Mouse (Mus musculus) hematopoietic stem cell, adult 5-6 weeks (primary cell): ENCODE measurements at regions not wholly inside any gene's neighbourhood (a gene's known extent, or its start where the extent isn't known, plus 50 kb on each side); places are given as distances from the start of the nearest gene placed in this dataset.
"Not testable (repeated sequence)": the region's sequence is repeated elsewhere in the genome, so short reads cannot be mapped to it uniquely, and the experiment has no call there.

Experiments
- ATAC-seq, 2 experiments: fragments of 125-278 bp in 1 of 2; replicated peaks in 1 of 2; 2 replicates each; pipeline ENCODE4 v1.8.0; 2016 to 2017; ENCODE audit warnings: inconsistent platforms in 2 of 2, mild to moderate bottlenecking in 2 of 2, moderate number of reproducible peaks in 2 of 2, low read depth in 1 of 2, moderate TSS enrichment in 1 of 2; ENCODE audit not compliant: low FRiP score in 2 of 2, poor library complexity in 2 of 2, severe bottlenecking in 2 of 2, insufficient read depth in 1 of 2, low TSS enrichment in 1 of 2

DNA sequence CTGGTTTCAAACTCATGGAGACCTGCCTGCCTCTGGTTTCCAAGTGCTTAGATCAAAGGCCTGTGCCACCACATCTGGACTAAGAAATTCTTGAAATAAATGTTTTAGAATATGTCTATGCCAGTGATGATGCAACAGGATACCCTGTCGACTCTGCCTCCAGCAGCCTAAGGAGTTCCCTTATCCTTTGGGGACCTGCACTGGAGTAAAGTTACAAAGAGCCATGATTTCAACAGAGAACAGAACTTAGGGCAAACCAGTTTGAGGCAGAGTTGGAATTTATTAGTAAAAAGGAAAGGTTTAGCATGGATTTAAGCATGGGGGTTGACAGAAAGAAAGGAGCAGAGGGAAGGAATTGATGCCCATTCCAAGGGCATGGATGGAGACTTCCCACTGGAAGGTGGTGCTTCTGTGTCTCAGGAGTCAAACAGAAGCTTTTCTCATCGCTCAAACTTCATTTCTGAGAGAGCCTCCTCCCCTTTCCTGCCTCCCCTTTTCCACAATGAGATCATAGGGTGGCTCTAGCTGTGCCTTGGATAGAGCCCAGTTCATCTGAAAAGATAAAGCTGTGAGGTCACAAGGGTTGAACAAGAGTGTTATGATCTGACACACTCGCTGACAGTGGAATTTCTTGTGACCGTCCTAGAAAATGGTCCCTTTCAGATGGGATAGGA, 135.2 kb upstream of the Trim24 start:
- no peak for ATAC-seq

DNA sequence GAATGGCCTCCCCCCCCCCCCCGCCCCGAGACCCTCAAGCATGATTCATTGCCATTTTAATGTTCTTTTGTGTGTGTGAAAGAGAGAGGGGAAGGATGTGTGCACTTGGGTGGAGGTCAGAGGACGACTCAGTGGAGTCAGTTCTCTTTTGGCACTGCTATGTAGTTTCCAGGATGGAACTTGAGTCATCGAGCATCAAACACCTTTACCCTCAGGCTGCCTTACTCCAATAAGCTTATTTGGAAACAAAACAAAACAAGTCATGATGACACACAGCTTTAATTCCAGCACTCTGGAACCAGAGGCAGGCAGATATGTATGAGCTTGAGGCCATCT, 134.7 kb upstream of the Trim24 start:
- ATAC-seq, result no peak

DNA sequence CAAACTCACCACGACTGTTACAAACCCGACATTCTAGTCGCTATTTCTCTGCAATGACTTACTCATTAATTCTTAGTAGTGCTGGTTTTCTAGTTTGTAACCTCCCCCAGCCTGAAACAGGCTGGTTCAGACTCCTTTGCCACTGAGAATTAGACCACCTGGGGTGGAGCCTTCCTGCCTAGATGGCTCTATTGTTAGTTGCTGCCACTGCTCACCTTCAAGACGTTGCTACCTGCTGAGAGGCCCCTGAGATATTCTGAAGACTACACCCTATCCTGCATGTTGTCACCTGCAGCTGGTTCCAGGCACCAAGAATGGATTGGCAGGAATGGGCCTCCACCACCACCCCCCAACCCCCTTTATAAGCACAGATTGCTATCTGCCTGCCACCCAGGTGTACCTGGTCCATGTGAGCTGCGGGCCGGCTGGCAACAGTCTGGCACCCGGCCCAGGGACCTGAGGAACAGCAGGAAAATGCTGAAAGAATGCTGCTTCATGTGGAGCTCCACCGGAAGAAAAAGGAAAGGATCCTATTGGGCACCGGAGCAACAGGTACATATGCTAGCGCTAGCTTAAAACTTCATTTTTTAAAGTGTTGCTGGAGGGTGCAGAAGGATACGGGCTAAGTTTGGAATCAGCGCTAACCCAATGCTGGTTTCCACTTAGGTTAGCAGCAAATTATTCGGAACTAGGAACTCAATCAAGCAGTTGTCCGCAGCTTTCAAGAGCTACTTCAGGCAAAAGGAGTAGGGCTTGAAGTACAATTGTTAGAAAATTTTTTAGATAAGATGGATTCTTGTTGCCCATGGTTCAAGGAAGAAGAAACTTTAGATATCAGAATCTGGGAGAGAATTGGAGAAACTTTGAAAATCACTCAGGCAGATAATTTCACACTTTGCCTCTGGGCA, 129.4 kb upstream of the Trim24 start:
- ATAC-seq, result no peak

DNA sequence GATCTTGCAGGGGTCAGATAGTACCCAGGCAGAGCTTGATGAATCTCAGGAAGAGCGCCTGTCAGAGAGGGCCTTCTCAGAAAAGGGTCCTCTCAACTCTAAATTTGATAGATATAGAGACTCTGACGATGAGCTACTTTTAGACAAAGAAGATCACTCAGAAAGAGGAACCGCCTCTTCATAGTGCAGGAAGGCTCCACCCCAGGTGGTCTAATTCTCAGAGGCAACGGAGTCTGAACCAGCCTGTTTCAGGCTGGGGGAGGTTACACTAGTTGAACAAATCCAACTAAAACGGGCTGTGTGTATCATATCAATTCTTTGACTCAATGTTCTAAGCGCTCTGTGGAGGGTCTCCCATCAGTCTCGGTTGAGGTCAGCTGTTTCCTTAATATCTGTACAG, 128.7 kb upstream of the Trim24 start:
- not testable (repeated sequence) for ATAC-seq

DNA sequence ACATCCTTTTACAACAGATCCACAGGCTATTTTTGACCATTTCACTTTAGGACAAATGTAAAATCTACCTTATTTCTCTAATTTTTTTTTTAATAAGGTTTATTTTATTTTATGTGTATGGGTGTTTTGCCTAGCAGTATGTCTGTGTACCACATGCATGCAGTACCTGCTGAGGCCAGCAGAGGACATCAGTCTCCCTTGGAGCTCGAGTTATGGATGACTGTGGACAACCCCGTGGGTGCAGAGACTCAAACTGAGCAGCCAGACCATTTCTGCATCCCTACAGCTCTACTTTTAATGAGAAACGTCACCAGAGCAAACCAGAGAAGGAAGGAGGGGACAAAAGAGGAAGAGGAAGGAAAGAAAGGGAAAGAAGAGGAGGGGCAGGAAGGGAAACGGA, 125.9 kb upstream of the Trim24 start:
- no peak for ATAC-seq

DNA sequence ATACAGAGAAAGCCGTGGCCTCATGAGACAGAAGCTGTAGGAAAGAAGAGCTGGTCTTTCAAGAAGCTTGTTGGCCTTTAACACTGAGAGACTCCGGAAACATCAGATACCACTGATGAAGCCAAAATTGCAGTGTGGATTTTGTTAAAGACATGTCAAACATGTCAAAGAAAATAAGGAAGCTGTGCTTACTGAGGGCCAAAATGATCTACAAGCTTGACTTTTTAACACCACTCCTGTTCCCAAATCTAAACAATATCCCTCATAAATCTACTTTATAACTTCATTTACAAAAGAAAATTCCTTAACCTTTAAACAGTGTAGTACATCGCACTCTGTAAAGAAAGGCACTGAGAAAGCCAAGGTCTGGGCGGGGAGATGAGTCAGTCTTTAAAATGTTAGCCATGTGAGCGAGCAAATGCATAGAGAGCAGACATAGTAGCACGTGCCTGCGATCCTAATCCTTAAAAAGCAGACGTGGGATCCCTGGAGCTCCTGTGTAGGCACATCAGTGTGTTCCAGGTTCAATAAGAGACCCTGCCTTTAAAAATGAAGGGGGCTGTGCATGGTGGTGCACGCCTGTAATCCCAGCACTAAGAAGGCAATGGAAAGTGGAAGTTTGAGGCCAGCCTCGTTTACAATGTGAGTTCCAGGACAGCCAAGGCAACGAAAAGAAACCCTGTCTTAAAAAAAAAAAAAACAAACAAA, 125.1 kb upstream of the Trim24 start:
- ATAC-seq, result peak in 1 of 2 experiments; percentile 46; a peak in 1 of 4 replicates

DNA sequence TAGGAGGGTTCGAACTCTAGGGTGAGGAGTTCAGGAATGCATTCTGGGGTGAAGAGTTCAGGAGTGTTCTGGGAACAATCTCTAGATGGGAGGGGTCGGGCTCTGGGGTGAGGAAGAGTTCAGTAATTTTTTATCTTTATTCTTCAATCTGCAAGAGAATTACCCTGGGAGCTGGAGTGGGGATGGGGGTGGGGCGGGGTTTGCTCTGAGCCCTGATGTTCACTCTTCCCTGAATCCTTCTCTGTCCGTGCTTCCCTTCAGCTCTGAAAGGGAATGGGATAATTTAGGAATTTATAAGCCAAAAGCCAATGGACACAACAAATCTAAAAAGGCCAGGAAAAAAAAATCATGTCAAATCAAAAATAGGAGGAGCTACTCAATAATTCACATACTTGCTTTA, 122.8 kb upstream of the Trim24 start:
- not testable (repeated sequence) for ATAC-seq

DNA sequence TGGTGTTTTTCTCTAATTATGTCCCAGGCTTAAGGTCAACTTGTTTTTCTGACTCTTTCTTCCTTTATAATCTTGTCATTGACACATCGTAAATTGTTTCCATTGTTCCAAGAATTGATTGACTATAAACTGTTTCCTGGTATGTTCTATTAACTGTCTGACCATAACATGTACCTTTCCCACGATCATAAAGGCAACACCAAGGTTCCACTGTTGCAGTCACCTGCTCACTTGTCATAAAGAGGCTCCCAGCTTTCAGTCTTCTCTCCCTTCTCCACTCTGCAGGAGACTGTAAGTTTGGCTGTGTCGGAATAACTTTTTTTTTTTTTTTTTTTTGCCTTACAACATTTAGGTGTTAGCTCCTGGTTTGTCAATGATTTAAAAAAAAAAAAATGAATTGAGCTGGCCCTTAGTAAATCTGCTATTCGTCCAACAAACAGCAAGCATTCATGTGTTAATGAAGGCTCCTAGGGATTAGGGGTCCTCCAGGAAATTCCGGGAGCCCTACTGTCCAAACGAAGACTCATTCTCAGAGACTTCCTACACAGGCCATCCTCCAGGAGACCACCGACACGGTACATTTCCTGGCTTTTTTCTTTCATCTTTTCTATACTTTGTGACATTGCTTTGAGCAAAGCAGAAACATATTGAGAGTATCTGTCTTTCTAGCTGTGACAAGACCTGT, 122.2 kb upstream of the Trim24 start:
- ATAC-seq, result no peak

DNA sequence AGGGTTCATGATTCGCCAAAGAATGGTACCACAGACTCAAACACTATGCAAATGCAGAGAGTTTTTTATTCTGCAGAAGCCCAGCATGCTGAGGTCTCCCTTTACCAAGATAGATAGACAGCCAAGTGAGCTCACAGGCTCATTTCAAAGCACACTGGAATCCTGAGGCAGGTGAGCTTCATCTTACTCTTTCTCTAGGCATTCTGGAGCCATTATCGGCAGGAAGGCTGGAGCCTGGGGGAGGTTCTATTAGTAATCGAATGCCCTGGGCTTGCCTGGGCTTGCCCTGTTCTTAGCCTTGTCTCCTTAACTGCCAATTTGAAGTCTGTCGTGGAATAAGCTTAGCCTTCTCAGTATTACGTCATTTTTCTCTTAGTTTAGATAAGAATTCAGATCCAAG, 121.6 kb upstream of the Trim24 start:
- ATAC-seq, result no peak

DNA sequence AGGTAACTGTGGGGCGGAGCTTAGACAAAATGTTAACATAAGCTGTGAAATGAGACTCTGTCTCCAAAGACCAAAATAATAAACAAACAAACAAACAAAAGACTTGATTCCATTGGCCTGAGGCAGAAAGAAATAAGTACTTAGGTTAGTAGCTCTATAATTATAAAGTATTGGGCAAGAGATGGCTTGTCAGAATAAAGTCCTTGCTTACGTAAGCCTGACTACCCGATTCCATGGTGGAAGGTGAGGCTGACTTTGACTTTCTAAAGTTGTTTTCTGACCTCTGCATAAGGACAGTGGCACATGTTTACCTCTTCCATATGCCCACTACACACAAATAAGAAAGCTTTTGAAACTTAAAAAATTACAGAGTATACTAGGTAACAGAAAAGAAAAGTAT, 120.3 kb upstream of the Trim24 start:
- no peak for ATAC-seq

DNA sequence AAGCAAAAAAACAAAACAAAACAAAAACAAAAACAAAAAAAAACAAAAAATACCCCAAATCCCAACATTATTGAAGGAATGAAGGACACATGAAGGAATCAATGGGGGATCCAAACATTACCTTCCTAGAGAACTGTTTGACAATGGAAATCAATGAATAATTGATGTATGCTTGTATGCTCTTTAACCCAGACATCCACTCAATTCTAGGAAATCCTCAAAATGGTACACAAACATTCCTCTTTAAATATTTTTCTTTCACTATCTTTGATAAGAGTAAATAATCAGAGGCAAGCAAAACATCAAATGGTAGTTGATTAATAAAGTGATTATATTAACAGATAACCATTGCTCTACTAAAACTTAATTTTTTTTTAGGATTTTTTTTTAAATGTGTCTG, 118.9 kb upstream of the Trim24 start:
- ATAC-seq, result no peak

DNA sequence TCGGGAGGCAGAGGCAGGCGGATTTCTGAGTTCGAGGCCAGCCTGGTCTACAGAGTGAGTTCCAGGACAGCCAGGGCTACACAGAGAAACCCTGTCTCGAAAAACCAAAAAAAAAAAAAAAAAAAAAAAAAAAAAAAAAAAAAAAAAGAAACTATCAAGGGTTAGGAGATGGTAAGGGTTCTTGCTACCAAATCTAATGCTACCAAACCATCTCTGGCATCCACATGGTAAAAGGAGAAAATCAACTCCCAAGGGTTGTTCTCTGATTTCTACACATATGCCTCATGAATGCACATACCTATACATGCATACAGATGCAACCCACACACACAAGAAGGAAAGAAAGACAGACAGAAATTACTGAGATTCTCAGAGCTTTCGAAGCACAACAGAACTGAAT, 109.6 kb upstream of the Trim24 start:
- ATAC-seq, result not testable (repeated sequence)

DNA sequence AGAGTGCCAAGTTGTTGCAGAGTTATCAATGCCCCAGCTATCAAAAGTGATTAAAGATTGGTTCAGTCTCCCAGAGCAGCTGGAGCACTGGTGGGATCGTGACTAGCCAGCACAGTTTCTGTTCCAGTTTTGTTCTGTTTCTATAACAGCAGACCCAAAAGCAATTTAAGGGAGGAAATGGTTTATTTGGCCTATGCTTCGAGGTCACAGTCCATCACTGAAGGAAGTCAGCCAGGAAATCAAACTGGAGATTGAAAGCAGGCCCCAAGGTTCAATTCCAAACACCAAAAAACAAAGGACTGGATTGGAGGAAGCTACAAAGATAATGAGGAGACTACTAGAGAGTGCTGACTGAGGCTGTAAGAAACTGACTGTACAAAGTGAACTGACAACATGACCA, 107.6 kb upstream of the Trim24 start:
- no peak for ATAC-seq

DNA sequence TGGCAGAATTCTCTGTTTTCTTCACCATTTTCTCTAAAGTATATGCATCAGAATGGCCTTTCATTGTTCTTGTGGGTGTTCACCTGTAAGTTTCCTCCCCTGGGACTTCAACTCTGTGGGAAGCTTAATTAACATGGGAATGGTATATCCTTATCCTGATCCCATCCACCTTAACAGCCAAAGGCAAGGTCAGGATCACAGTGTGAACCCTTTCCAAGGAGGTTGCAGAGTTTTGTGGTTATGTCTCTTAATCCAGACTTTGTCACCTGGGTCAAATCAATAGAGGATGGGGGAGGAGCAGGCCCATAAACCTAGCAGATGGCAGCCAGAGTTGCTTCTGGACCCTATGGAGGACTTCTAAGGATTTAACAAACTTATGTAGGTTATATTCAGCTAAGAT, 102.9 kb upstream of the Trim24 start:
- ATAC-seq, result no peak

DNA sequence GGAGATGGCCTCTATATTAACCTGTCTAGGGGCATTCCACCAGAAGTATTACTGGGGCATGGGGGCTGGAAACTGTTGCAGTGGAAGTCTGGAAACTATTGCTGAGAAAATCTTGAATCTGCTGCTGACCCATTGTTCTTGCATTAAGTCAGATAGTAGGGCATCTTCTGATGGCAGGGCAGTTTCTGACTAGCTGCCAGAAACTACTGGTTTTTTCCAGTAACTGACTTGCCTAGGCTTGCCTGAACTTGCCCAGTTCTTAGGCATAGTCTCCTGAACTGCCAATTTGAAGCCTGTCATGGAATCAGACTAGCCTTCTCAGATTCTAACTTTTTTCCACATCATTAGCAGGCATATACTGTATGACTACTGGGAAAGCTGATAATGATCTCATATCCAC, 97.3 kb upstream of the Trim24 start:
- ATAC-seq, result no peak

DNA sequence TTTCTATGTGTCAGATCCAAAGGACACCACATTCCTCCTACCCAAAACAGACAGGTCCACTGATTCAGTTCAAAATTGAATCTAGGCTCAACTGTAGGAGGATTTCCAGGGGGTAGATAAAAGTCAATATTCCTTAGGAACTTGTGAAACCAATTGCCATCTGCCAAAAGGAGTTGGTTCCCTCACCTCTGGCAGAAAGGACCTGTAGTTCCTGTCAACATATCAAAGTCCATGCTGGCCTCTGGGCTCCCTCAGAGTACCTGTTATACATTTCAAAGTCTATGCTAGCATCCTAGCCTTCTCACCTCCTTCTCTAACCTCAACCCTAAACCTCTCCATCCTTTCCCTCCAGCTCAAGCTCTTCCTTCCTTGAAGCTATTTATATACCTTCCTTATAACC, 95.5 kb upstream of the Trim24 start:
- no peak for ATAC-seq

DNA sequence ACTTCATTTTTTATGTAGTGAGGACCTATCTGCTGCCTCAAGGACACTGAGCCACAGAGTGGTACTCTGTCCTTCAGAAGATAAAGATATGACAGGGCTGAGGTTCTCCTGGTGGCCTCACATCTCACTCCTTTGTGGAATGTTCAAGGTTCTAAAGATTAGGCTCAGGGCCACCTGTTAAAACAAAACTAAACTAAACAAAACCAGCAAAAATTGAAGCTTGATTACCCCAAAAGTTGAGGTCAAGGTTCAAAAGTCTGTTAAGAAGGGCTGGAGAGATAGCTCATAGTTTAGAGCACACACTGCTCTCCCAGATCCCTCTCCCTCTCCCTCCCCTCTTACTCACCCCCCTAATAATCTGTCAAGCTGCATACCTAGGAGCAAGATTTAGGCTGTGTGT, 90.7 kb upstream of the Trim24 start:
- no peak for ATAC-seq

DNA sequence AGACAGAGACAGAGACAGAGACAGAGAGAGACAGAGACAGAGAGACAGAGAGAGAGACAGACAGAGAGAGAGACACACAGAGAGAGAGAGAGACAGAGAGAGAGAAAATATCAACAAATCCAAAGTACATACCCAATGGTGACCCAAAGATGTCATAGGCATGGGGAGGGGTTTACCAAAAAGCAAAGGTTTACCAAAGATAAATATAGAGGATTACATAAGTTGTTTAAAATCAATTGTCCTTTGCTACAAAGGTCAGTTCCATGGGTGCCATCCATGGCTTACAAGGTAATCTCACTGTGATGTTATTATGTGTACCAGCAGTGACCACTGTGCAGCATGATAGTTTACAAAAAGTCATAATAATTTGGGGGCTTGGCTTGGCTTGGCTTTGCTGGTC, 88.7 kb upstream of the Trim24 start:
- ATAC-seq, result no peak
